Mouse (Mus musculus) ES-Bruce4 (cell line): Measurements from ENCODE around the gene Ankrd33b.

ENCODE experiments used
- EP300 ChIP-seq: IDR thresholded peaks from 2 replicates; pipeline ENCODE4 v1.6.1; 2011; ENCODE audit warnings: low read depth, low read length; ENCODE audit not compliant: insufficient read depth
- POLR2A ChIP-seq: IDR thresholded peaks from one replicate; pipeline ENCODE4 v1.8.1; 2011; ENCODE audit warnings: low read length; ENCODE audit not compliant: insufficient read depth

DNA sequence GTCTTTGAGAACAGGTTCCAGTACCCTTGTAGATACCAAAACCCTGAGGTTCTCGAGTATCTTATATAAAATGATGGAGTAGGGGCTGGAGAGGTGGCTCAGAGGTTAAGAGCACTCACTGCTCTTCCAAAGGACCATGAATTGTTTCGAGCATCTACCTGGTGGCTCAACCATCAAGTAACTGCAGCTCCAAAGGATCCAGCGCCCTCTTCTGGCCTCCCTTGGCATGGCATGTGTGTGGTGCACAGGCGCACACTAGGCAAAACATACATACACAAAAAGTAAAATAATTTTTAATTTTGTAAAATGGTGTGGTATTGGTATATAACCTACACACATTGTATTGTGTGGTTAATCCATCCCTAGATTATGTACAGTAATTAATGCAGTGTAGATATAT, 43.8 kb downstream of the Ankrd33b start:
- TF ChIP-seq POLR2A, result no peak
- no peak for TF ChIP-seq EP300
